In genomic region chr11:28583911-28584434, GRCm38 (mm10) we compare ENCODE assay signal across 8 mouse cellular contexts. TPM values are rescaled to one million over a fixed set of nuclear protein-coding genes. Genes with fewer than 3 reads are reported as not detected.
DNase-seq lines count a peak whose midpoint lies in the region; ATAC-seq and TF ChIP-seq lines count a peak whose summit lies in the region.

Ccdc85a (minus strand) TSS chr11:28584324.

- no peaks in the 10 kb centered on the region for H3K36me3 ChIP-seq in forebrain, embryonic 13.5 days (ENCODE audit: poor library complexity, severe bottlenecking)
- no peaks in the 10 kb centered on the region for H3K36me3 ChIP-seq in heart, embryonic 15.5 days
- no peaks in the 10 kb centered on the region for H3K36me3 ChIP-seq in limb, embryonic 15.5 days
- no peaks in the 10 kb centered on the region for H3K36me3 ChIP-seq in midbrain, embryonic 16.5 days (ENCODE audit: control insufficient read depth, insufficient read depth, low read length)
- no peaks in the 10 kb centered on the region for H3K36me3 ChIP-seq in testis, adult 2 months (ENCODE audit: control insufficient read depth, insufficient read depth, low read length)

- peak within 1 kb of the TSS; percentile 99 for H3K4me2 ChIP-seq in forebrain, embryonic 13.5 days
- H3K4me2 ChIP-seq in heart, embryonic 15.5 days, result peak within 1 kb of the TSS; percentile 96
- H3K4me2 ChIP-seq in limb, embryonic 15.5 days, result peak within 1 kb of the TSS; percentile 96
- peak within 1 kb of the TSS; percentile 69 for H3K4me2 ChIP-seq in midbrain, embryonic 16.5 days (ENCODE audit: low read length)

- peak within 1 kb of the TSS; percentile 35; the same call in 1 of the 2 replicates for H3K27ac ChIP-seq in forebrain, embryonic 13.5 days
- no peak within 1 kb of the TSS for H3K27ac ChIP-seq in heart, embryonic 15.5 days
- no peak within 1 kb of the TSS for H3K27ac ChIP-seq in limb, embryonic 15.5 days
- peak within 1 kb of the TSS; percentile 94 for H3K27ac ChIP-seq in midbrain, embryonic 16.5 days (ENCODE audit: low read length)
- no peak within 1 kb of the TSS for H3K27ac ChIP-seq in testis, adult 2 months (ENCODE audit: control insufficient read depth, insufficient read depth, low read depth, low read length)

- under 1% methylated on average over 25 of the region's 25 CpGs for WGBS in forebrain, embryonic 13.5 days
- under 1% methylated on average over 25 of the region's 25 CpGs for WGBS in heart, embryonic 15.5 days
- WGBS in limb, embryonic 15.5 days, result under 1% methylated on average over 25 of the region's 25 CpGs
- WGBS in midbrain, embryonic 16.5 days, result under 1% methylated on average over 24 of the region's 25 CpGs

- no peaks in the 10 kb centered on the region for H3K9me3 ChIP-seq in forebrain, embryonic 13.5 days (replicated peaks)
- H3K9me3 ChIP-seq in heart, embryonic 15.5 days (replicated peaks), result no peaks in the 10 kb centered on the region
- no peaks in the 10 kb centered on the region for H3K9me3 ChIP-seq in limb, embryonic 15.5 days
- no peaks in the 10 kb centered on the region for H3K9me3 ChIP-seq in midbrain, embryonic 16.5 days (replicated peaks; ENCODE audit: control insufficient read depth, low read length, poor library complexity, severe bottlenecking)

- DNase-seq in 3134 (ENCODE audit: extremely low read depth, insufficient read length, low spot score), result peak; percentile 4
- DNase-seq in c-Kit-positive CD71-negative TER-119-negative erythroid progenitor cells, embryonic 14.5 days (ENCODE audit: low read depth), result peak; percentile 12
- peak; percentile 86 for DNase-seq in kidney, postnatal 10 days

- H3K27me3 ChIP-seq in forebrain, embryonic 13.5 days, result peaks cover 14% of the 10 kb centered on the region; the same call in 1 of the 2 replicates
- H3K27me3 ChIP-seq in heart, embryonic 15.5 days, result peaks cover 30% of the 10 kb centered on the region
- peaks cover 35% of the 10 kb centered on the region for H3K27me3 ChIP-seq in limb, embryonic 15.5 days
- no peaks in the 10 kb centered on the region for H3K27me3 ChIP-seq in midbrain, embryonic 16.5 days (ENCODE audit: control insufficient read depth, insufficient read depth, low read depth, low read length)
- no peaks in the 10 kb centered on the region for H3K27me3 ChIP-seq in testis, adult 2 months (ENCODE audit: control insufficient read depth, insufficient read depth, low read length)

- peak; percentile 97 for ATAC-seq in forebrain, embryonic 13.5 days
- ATAC-seq in heart, embryonic 15.5 days (replicated peaks; ENCODE audit: insufficient number of reproducible peaks, insufficient read depth, low FRiP score, low read depth), result peak; percentile 87
- peak; percentile 76; the same call in 1 of the 2 replicates for ATAC-seq in limb, embryonic 15.5 days (ENCODE audit: insufficient number of reproducible peaks, low FRiP score, low TSS enrichment, low read depth)
- ATAC-seq in midbrain, embryonic 16.5 days, result peak; percentile 98

- peaks cover 9% of the 10 kb centered on the region for H3K4me1 ChIP-seq in forebrain, embryonic 13.5 days
- H3K4me1 ChIP-seq in heart, embryonic 15.5 days (replicated peaks), result peaks cover 11% of the 10 kb centered on the region
- H3K4me1 ChIP-seq in limb, embryonic 15.5 days, result peaks cover 12% of the 10 kb centered on the region
- peaks cover 13% of the 10 kb centered on the region for H3K4me1 ChIP-seq in midbrain, embryonic 16.5 days (ENCODE audit: control insufficient read depth, insufficient read depth, low read length)
- peaks cover 13% of the 10 kb centered on the region for H3K4me1 ChIP-seq in testis, adult 2 months (ENCODE audit: control insufficient read depth, insufficient read depth, low read length)

- H3K4me3 ChIP-seq in forebrain, embryonic 13.5 days, result peak within 1 kb of the TSS; percentile 65
- H3K4me3 ChIP-seq in heart, embryonic 15.5 days, result peak within 1 kb of the TSS; percentile 56
- H3K4me3 ChIP-seq in limb, embryonic 15.5 days, result peak within 1 kb of the TSS; percentile 50
- peak within 1 kb of the TSS; percentile 84 for H3K4me3 ChIP-seq in midbrain, embryonic 16.5 days (ENCODE audit: low read depth, low read length)
- peak within 1 kb of the TSS; percentile 48 for H3K4me3 ChIP-seq in testis, adult 2 months (ENCODE audit: control insufficient read depth, low read depth, low read length)

- no peak for TF ChIP-seq POLR2A in testis, adult 2 months (IDR thresholded peaks at IDR 0.05; ENCODE audit: control insufficient read depth, low read depth, low read length)

- peak within 1 kb of the TSS; percentile 72 for H3K9ac ChIP-seq in forebrain, embryonic 13.5 days
- H3K9ac ChIP-seq in heart, embryonic 15.5 days, result peak within 1 kb of the TSS; percentile 43; the same call in 1 of the 2 replicates
- H3K9ac ChIP-seq in limb, embryonic 15.5 days, result 0 out of 2 replicates have a peak within 1 kb of the TSS, but pooled peaks have one; percentile 14
- H3K9ac ChIP-seq in midbrain, embryonic 16.5 days (ENCODE audit: low read depth, low read length), result peak within 1 kb of the TSS; percentile 85

- peak; percentile 24; the same call in 1 of the 2 replicates for TF ChIP-seq CTCF in testis, adult 2 months (IDR thresholded peaks at IDR 0.05; ENCODE audit: control insufficient read depth, insufficient read depth, insufficient replicate concordance, low read depth, low read length)

RNA-seq across cellular contexts. Expression of gene Ccdc85a, which starts in this region (rescaled TPM):
- 6.2 and 10.0 TPM in 2 replicates for polyA plus RNA-seq in forebrain, embryonic 13.5 days (2015; fragmentation: Nextera tagmentation; extraction: Ambion mirVana)
- polyA plus RNA-seq in heart, embryonic 15.5 days (2015; fragmentation: Nextera tagmentation; extraction: Ambion mirVana), result 1.0 and 1.2 TPM in 2 replicates
- polyA plus RNA-seq in limb, embryonic 15.5 days (2015; fragmentation: Nextera tagmentation; extraction: Ambion mirVana), result 2.6 and 2.7 TPM in 2 replicates
- 61.7 and 69.8 TPM in 2 replicates for polyA plus RNA-seq in midbrain, embryonic 16.5 days (2015; fragmentation: Nextera tagmentation; extraction: Ambion mirVana)
- 0.08 and 0.09 TPM in 2 replicates for polyA plus RNA-seq in testis, adult 2 months (2012; rRNA removed)

Comparison
In these comparisons a context has a peak if more than half of its experiments do, and no peak if none do; other contexts are left out.
1. DNase-seq: peak in every context shown above with its lines; median percentile 86 in kidney, postnatal 10 days; 12 in c-Kit-positive CD71-negative TER-119-negative erythroid progenitor cells, embryonic 14.5 days; 4 in 3134.
2. H3K27ac ChIP-seq: peak in forebrain, embryonic 13.5 days (single experiment) and midbrain, embryonic 16.5 days (single experiment); none in heart, embryonic 15.5 days (single experiment), limb, embryonic 15.5 days (single experiment) and testis, adult 2 months (single experiment).
3. H3K9ac ChIP-seq: peak in every context shown above with its lines; median percentile 85 in midbrain, embryonic 16.5 days; 72 in forebrain, embryonic 13.5 days; 43 in heart, embryonic 15.5 days; 14 in limb, embryonic 15.5 days.
4. Peak in every context shown above with its lines, with median percentiles within 50 percentile points of each other: ATAC-seq, H3K4me2 ChIP-seq and H3K4me3 ChIP-seq.